ENCODE assay signal across 9 mouse cellular contexts in genomic region chr8:111439189-111439588, GRCm38 (mm10). TPM values are rescaled to one million over a fixed set of nuclear protein-coding genes. Genes with fewer than 3 reads are reported as not detected.
DNase-seq lines count a peak whose midpoint lies in the region; ATAC-seq and TF ChIP-seq lines count a peak whose summit lies in the region.
"Had no signal": no experiment of that assay in that cellular context is flagged by ENCODE, and none has a peak within 500 bp of the region (broad histone marks: within the 10 kb centered on the region; RNA-seq: fewer than 3 reads in every experiment).

No protein-coding gene starts in this region.

- peak; percentile 87 for TF ChIP-seq CTCF in intestine, postnatal 0 days (IDR thresholded peaks at IDR 0.05; ENCODE audit: low read depth)
- peak; percentile 90 for TF ChIP-seq CTCF in midbrain, postnatal 0 days (IDR thresholded peaks at IDR 0.05)

- peak; percentile 66 for DNase-seq in hindbrain, embryonic 10.5 days (ENCODE audit: low spot score)
- peak; percentile 41 for DNase-seq in c-Kit-positive CD71-positive TER-119-negative erythroid progenitor cells, embryonic 14.5 days (ENCODE audit: low read depth)
- peak; percentile 71 to 83 for DNase-seq in left cerebral cortex, postnatal 10 days (ENCODE audit: extremely low spot score in 1 of 2, low spot score in 2 of 2)
- DNase-seq in midbrain, postnatal 0 days (ENCODE audit: low spot score) = peak; percentile 90
- DNase-seq in telencephalon, adult 2 months (ENCODE audit: low read depth, low spot score) = peak; percentile 62

- no peak for ATAC-seq in hindbrain, embryonic 13.5 days (ENCODE audit: low FRiP score)
- ATAC-seq in frontal cortex, adult (ENCODE audit: low TSS enrichment) = peak; percentile 95
- ATAC-seq in intestine, postnatal 0 days = 0 out of 2 replicates have a peak, but pooled peaks have one; percentile 43
- 0 out of 2 replicates have a peak, but pooled peaks have one; percentile 27 for ATAC-seq in midbrain, postnatal 0 days (ENCODE audit: low FRiP score)

- no peaks in the 10 kb centered on the region for H3K9me3 ChIP-seq in hindbrain, embryonic 10.5 days
- no peaks in the 10 kb centered on the region for H3K9me3 ChIP-seq in hindbrain, embryonic 13.5 days
- H3K9me3 ChIP-seq in intestine, postnatal 0 days (ENCODE audit: control insufficient read depth) = no peaks in the 10 kb centered on the region
- no peaks in the 10 kb centered on the region for H3K9me3 ChIP-seq in midbrain, postnatal 0 days (ENCODE audit: low read length)
- H3K9me3 ChIP-seq: embryonic facial prominence, embryonic 12.5 days had no signal

- H3K27ac ChIP-seq in hindbrain, embryonic 10.5 days = no peak overlapping the region
- no peak overlapping the region for H3K27ac ChIP-seq in hindbrain, embryonic 13.5 days
- H3K27ac ChIP-seq in intestine, postnatal 0 days (ENCODE audit: low read depth, low read length) = no peak overlapping the region
- no peak overlapping the region for H3K27ac ChIP-seq in midbrain, postnatal 0 days (ENCODE audit: low read depth, low read length)
- H3K27ac ChIP-seq: embryonic facial prominence, embryonic 12.5 days had no signal

- intact Hi-C loops in left cerebral cortex, postnatal 10 days (cut with DNase I) = loop anchor here (2.0 kb wide), 1 partner anchor 96 kb away; no protein-coding TSS in a partner anchor

- 29% methylated on average over 9 of the region's 9 CpGs for WGBS in hindbrain, embryonic 10.5 days
- 31% methylated on average over 9 of the region's 9 CpGs for WGBS in hindbrain, embryonic 13.5 days
- whole genome bisulfite sequencing in intestine, postnatal 0 days = 9% methylated on average over 9 of the region's 9 CpGs
- 25% methylated on average over 9 of the region's 9 CpGs for WGBS in midbrain, postnatal 0 days

- no peaks in the 10 kb centered on the region for H3K36me3 ChIP-seq in hindbrain, embryonic 10.5 days
- H3K36me3 ChIP-seq in hindbrain, embryonic 13.5 days = no peaks in the 10 kb centered on the region
- no peaks in the 10 kb centered on the region for H3K36me3 ChIP-seq in intestine, postnatal 0 days (ENCODE audit: control insufficient read depth, insufficient read depth)
- no peaks in the 10 kb centered on the region for H3K36me3 ChIP-seq in midbrain, postnatal 0 days (ENCODE audit: insufficient read depth, low read length)
- H3K36me3 ChIP-seq: embryonic facial prominence, embryonic 12.5 days had no signal

- no peaks in the 10 kb centered on the region for H3K4me1 ChIP-seq in hindbrain, embryonic 10.5 days (replicated peaks)
- H3K4me1 ChIP-seq in hindbrain, embryonic 13.5 days (replicated peaks) = no peaks in the 10 kb centered on the region
- no peaks in the 10 kb centered on the region for H3K4me1 ChIP-seq in intestine, postnatal 0 days (replicated peaks; ENCODE audit: control insufficient read depth, insufficient read depth, low read length)
- no peaks in the 10 kb centered on the region for H3K4me1 ChIP-seq in midbrain, postnatal 0 days (ENCODE audit: insufficient read depth, low read length)
- H3K4me1 ChIP-seq: embryonic facial prominence, embryonic 12.5 days had no signal

- no peaks in the 10 kb centered on the region for H3K27me3 ChIP-seq in hindbrain, embryonic 10.5 days (ENCODE audit: insufficient read depth, poor library complexity, severe bottlenecking)
- H3K27me3 ChIP-seq in hindbrain, embryonic 13.5 days = no peaks in the 10 kb centered on the region
- no peaks in the 10 kb centered on the region for H3K27me3 ChIP-seq in intestine, postnatal 0 days (replicated peaks; ENCODE audit: control insufficient read depth, insufficient read depth, low read length)
- H3K27me3 ChIP-seq in midbrain, postnatal 0 days (ENCODE audit: insufficient read depth, low read length) = no peaks in the 10 kb centered on the region
- H3K27me3 ChIP-seq: embryonic facial prominence, embryonic 12.5 days had no signal

- H3K9ac ChIP-seq in hindbrain, embryonic 13.5 days = no peak overlapping the region
- no peak overlapping the region for H3K9ac ChIP-seq in intestine, postnatal 0 days (ENCODE audit: low read depth, low read length)
- no peak overlapping the region; the same call in 1 of the 2 replicates for H3K9ac ChIP-seq in midbrain, postnatal 0 days (replicated peaks; ENCODE audit: low read length, poor library complexity, severe bottlenecking)
- H3K9ac ChIP-seq: embryonic facial prominence, embryonic 12.5 days had no signal

- no peak overlapping the region for H3K4me2 ChIP-seq in hindbrain, embryonic 13.5 days
- no peak overlapping the region for H3K4me2 ChIP-seq in intestine, postnatal 0 days (replicated peaks; ENCODE audit: low read depth)
- H3K4me2 ChIP-seq in midbrain, postnatal 0 days (ENCODE audit: low read depth, low read length, poor library complexity, severe bottlenecking) = no peak overlapping the region
- H3K4me2 ChIP-seq: embryonic facial prominence, embryonic 12.5 days had no signal

- H3K4me3 ChIP-seq in hindbrain, embryonic 10.5 days = no peak overlapping the region
- no peak overlapping the region for H3K4me3 ChIP-seq in hindbrain, embryonic 13.5 days
- H3K4me3 ChIP-seq in intestine, postnatal 0 days (ENCODE audit: low read depth, low read length) = no peak overlapping the region
- H3K4me3 ChIP-seq in midbrain, postnatal 0 days (ENCODE audit: low read depth, low read length) = no peak overlapping the region
- H3K4me3 ChIP-seq: embryonic facial prominence, embryonic 12.5 days had no signal

RNA-seq across cellular contexts. Expression of gene Fa2h, which starts 45.6 kb away (rescaled TPM):
- polyA plus RNA-seq in hindbrain, embryonic 10.5 days (2016; fragmentation: Nextera tagmentation; extraction: Ambion mirVana) = 0.09 and 0.16 TPM in 2 replicates
- 0.19 and 0.22 TPM in 2 replicates for polyA plus RNA-seq in hindbrain, embryonic 13.5 days (2015; fragmentation: Nextera tagmentation; extraction: Ambion mirVana)
- 0.50 and 2.6 TPM in 2 replicates for polyA plus RNA-seq in intestine, postnatal 0 days (2015; fragmentation: Nextera tagmentation; extraction: Ambion mirVana)
- 1 to 10 TPM; 4.1 to 5.1 TPM for total RNA-seq in left cerebral cortex, postnatal 10 days (2021)
- total RNA-seq in midbrain, postnatal 0 days (2014; rRNA removed) = 0.42 and 1.8 TPM in 2 replicates
- polyA plus RNA-seq in midbrain, postnatal 0 days (2015; fragmentation: Nextera tagmentation; extraction: Ambion mirVana) = 0.79 and 0.81 TPM in 2 replicates
